Mouse (Mus musculus) G1E (cell line): ENCODE measurements at regions not wholly inside any gene's neighbourhood (a gene's known extent, or its start where the extent isn't known, plus 50 kb on each side); places are given as distances from the start of the nearest gene placed in this dataset.

Source experiments
- ATAC-seq: 2 replicates; pipeline ENCODE4 v1.8.0; 2016; ENCODE audit warnings: mild to moderate bottlenecking; ENCODE audit not compliant: insufficient number of reproducible peaks, poor library complexity, low FRiP score, severe bottlenecking; ENCODE audit errors: extremely low read depth
- DNase-seq: peaks from one replicate; pipeline ENCODE4 v3.0.0; 2012; ENCODE audit warnings: low spot score
- H3K27me3 ChIP-seq: 2 replicates; pipeline ENCODE4 v1.6.1; 2012; ENCODE audit warnings: mild to moderate bottlenecking, low read length, inconsistent platforms; ENCODE audit not compliant: insufficient read depth
- H3K36me3 ChIP-seq: replicated peaks from 2 replicates; pipeline ENCODE3; 2012; ENCODE audit warnings: mild to moderate bottlenecking, inconsistent platforms
- H3K4me1 ChIP-seq: 2 replicates; pipeline ENCODE4 v1.6.1; 2012; ENCODE audit warnings: low read depth, low read length, inconsistent platforms, mixed read lengths; ENCODE audit not compliant: insufficient read depth
- H3K4me3 ChIP-seq: 2 replicates; pipeline ENCODE4 v1.5.1; 2012; ENCODE audit warnings: low read depth, mild to moderate bottlenecking, inconsistent platforms, low read length, moderate library complexity, mixed read lengths
- H3K9me3 ChIP-seq: replicated peaks from 2 replicates; pipeline ENCODE4 v1.6.1; 2012; ENCODE audit warnings: inconsistent platforms
- CTCF ChIP-seq: IDR thresholded peaks from 2 replicates; pipeline ENCODE4 v1.5.1; 2012; ENCODE audit warnings: low read depth, low read length, inconsistent platforms, mixed read lengths
- GATA1 ChIP-seq: IDR thresholded peaks from 2 replicates; pipeline ENCODE4 v1.6.1; 2012; ENCODE audit warnings: borderline replicate concordance, low read length, inconsistent platforms, mixed read lengths
- GATA2 ChIP-seq: IDR thresholded peaks from 2 replicates; pipeline ENCODE4 v1.6.1; 2012; ENCODE audit warnings: low read depth, low read length, inconsistent platforms, borderline replicate concordance
- POLR2AphosphoS5 ChIP-seq: IDR thresholded peaks from 2 replicates; pipeline ENCODE4 v1.6.1; 2012; ENCODE audit warnings: low read depth, low read length, inconsistent platforms; ENCODE audit not compliant: insufficient replicate concordance
- TAL1 ChIP-seq: conservative IDR thresholded peaks from 2 replicates; pipeline ENCODE4 v1.6.1; 2012; ENCODE audit warnings: low read depth, low read length, inconsistent platforms, mixed read lengths

DNA sequence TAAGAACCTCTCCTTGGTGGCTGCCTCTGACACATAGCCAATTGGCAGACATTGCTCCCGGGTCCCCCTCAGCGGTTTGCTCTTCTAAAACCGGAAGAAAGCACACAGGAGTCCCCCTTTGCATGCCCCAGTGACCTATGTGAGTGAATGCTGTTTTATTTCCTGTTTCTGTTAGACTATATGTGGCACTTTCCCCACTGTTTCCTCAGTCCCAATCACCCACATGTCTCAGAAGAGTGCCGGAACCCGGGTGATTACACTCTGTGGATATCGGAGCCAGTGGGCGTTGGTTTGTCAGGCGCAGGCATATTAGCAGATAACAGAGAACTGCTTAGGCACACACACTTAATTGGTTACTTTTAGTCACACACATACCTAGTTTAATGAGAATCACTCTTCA is 66.3 kb upstream of the Rpl34 start:
- no peak for TF ChIP-seq CTCF
- no peak for TF ChIP-seq POLR2AphosphoS5
- TF ChIP-seq TAL1, result no peak
- TF ChIP-seq GATA1, result no peak
- no peak for TF ChIP-seq GATA2
- Histone ChIP-seq H3K27me3 (no peaks in the 10 kb centered on the region), H3K4me1 (no peaks in the 10 kb centered on the region), H3K36me3 (no peaks in the 10 kb centered on the region), H3K4me3 (no peak overlapping the region), H3K9me3 (peaks cover 19% of the 10 kb centered on the region)
- no peak for ATAC-seq
- DNase-seq, result no peak

DNA sequence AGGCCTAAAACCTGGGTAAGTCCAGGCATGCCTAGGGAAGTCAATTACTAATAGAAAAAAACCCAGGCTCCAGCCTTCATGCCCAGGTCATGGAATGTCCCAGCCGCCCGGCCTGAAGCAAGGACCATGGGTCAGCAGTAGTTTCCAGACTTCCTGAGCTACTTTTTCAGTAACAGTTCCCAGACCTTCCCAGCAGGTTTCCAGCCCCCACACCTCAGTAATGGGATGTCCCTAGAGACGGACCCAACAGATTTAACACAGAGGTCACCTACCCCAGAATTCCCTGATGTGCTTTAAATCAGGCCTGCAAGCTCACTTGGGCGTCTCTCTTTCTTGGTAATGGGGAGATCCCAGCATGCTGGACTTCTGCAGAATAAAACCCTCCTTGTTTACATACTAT is 65.2 kb upstream of the Rpl34 start:
- no peak overlapping the region for H3K4me3 ChIP-seq
- ATAC-seq (no peak), DNase-seq (no peak)
- no peaks in the 10 kb centered on the region for H3K4me1 ChIP-seq
- no peaks in the 10 kb centered on the region for H3K27me3 ChIP-seq
- TF ChIP-seq CTCF, result no peak
- TF ChIP-seq POLR2AphosphoS5, result no peak
- H3K36me3 ChIP-seq, result no peaks in the 10 kb centered on the region
- peaks cover 19% of the 10 kb centered on the region for H3K9me3 ChIP-seq

DNA sequence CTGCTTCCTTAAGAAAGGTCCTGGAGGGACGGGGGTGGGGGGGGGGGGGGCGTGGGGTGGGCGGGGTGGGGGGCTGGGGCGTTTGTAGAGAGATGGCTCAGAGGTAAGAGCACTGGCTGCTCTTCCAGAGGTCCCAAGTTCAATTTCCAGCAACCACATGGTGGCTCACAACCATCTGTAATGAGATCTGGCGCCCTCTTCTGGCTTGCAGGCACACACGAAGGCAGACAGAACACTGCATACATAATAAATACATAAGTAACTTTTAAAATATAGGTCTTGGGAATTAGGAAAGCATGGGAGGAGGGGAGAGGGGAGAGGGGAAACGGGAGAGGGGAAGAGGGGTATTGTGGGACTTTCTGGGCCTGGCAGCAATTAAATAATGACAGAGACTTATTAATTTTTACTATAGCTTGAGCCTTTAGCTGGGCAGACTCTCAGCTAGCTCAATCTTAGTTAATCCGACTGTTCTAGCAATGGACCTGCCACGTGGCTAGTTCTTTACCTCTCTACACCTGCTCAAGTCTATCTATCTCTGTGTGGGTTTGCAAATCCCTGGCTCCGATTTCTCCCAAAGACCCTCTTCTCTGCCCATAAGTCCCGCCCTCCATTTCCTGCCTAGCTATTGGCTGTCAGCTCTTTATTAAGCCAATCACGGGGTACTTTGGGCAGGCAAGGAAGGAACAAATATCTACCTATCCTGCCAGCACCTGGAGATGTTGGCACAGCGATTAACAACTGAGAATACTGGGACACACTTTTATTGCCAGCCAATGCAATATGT is 64.1 kb upstream of the Rpl34 start:
- TF ChIP-seq POLR2AphosphoS5, result no peak
- TF ChIP-seq GATA1, result no peak
- TF ChIP-seq CTCF, result no peak
- TF ChIP-seq TAL1, result no peak
- TF ChIP-seq GATA2, result no peak
- Histone ChIP-seq H3K27me3 (no peaks in the 10 kb centered on the region), H3K4me1 (no peaks in the 10 kb centered on the region), H3K9me3 (peaks cover 19% of the 10 kb centered on the region), H3K36me3 (no peaks in the 10 kb centered on the region), H3K4me3 (no peak overlapping the region)
- ATAC-seq, result no peak
- DNase-seq, result no peak

DNA sequence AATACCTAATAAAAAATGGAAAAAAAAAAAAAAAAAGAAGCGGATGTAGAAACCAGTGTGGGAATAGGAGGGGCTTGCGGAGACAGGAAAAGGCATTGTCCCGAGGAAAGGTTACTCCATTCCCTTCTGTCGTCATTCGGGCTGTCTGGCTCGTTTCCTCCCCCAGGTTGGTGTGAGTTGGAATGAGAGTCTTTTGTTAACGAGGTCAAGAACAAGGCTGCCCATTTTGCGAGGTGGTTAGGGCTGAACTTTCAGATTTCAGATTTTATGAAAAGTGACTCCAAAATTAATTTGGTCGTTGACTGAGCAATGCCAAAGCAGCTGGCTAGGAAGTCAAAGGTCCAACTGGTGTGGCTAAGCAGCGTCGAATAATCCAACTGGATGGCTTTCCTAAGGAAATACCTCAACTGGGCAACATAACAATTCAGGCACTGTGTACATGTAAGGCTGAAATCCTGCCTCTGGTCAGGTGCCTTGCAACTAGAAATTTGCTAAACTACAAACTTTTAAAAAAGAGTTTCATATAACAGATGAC is 50.6 kb upstream of the Rpl34 start:
- no peak overlapping the region for H3K4me3 ChIP-seq
- H3K36me3 ChIP-seq, result no peaks in the 10 kb centered on the region
- no peak for ATAC-seq
- no peak for DNase-seq
- H3K9me3 ChIP-seq, result peaks cover 14% of the 10 kb centered on the region
- H3K4me1 ChIP-seq, result no peaks in the 10 kb centered on the region
- H3K27me3 ChIP-seq, result no peaks in the 10 kb centered on the region
- TF ChIP-seq POLR2AphosphoS5 (no peak), GATA1 (no peak), TAL1 (no peak), GATA2 (no peak), CTCF (no peak)
